Mouse (Mus musculus): Measurements from ENCODE around the gene 4930415O20Rik. TPM values are rescaled to one million over a fixed set of nuclear protein-coding genes. Genes with fewer than 3 reads are reported as not detected.

The 4930415O20Rik gene
- polyA plus RNA-seq, 1 experiment from 2014 or later, result 0.31 TPM

DNA sequence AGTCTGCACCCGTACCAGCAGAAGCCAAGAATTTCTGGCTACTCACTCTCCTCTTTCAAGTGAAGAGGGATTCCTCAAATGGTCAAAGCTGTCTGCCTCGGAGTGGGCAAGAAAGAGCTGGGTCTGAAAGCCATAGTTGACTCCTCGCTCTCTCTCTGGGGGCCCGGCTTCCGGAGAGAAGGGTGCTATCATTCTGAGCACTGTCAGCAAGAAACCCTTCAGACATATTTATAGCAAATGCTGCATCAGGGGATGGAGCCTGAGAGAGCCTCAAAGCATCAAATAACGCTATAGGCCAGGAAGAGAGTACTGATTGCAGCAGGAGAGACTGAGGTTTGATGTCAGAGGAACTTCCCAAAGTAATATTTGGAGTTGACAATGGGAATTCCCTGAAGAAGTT, 58.7 kb downstream of the 4930415O20Rik start:
- no peak overlapping the region for H3K4me2 ChIP-seq (replicated peaks; ENCODE audit: low read depth, low read length)
- DNase-seq (ENCODE audit: low spot score) (no peak), ATAC-seq (no peak)
- peaks cover 13% of the 10 kb centered on the region for H3K27me3 ChIP-seq (replicated peaks; ENCODE audit: insufficient read depth, low read length)
- H3K9ac ChIP-seq (replicated peaks; ENCODE audit: low read depth), result no peak overlapping the region
- H3K36me3 ChIP-seq (ENCODE audit: insufficient read depth, low read length), result no peaks in the 10 kb centered on the region
- H3K27ac ChIP-seq (ENCODE audit: low read length), result no peak overlapping the region
- no peaks in the 10 kb centered on the region for H3K9me3 ChIP-seq (ENCODE audit: low read length)
- 38% methylated on average over 6 of the region's 6 CpGs for WGBS
- no peak overlapping the region for H3K4me3 ChIP-seq (ENCODE audit: low read depth, low read length)
- peaks cover 12% of the 10 kb centered on the region; the same call in 1 of the 2 replicates for H3K4me1 ChIP-seq (ENCODE audit: insufficient read depth, low read depth, low read length)
- no peak for TF ChIP-seq CTCF (IDR thresholded peaks at IDR 0.05)
- TF ChIP-seq EP300 (IDR thresholded peaks at IDR 0.05), result no peak

DNA sequence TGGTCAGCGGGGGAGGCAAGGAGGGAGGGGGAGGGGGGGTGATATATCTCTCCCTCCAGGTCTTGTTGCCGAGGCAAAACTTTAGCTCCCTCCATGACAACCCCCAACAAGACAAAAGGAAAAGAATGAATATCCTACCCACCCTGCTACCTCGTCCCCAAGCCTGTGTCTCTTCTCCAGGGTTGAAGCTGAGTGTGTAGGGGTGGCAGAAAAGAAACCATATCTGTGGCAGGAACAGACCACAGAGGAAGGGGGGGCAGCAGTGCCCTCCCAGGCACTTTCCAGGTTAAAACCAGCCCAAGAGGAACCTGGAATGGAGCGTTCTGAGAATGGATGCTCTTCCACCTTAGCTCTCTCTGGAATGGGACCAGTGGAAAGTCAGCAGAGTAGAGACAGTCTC, 59.7 kb downstream of the 4930415O20Rik start, which contains the start of gene Cacnb3:
Gene Cacnb3, plus strand, starts transcription at position 301 of the 400 bp plus-strand sequence.
- Histone ChIP-seq H3K9me3 (ENCODE audit: low read length) (no peaks in the 10 kb centered on the region), H3K4me2 (replicated peaks; ENCODE audit: low read depth, low read length) (peak within 1 kb of the TSS; percentile 57), H3K36me3 (ENCODE audit: insufficient read depth, low read length) (no peaks in the 10 kb centered on the region), H3K4me3 (ENCODE audit: low read depth, low read length) (no peak within 1 kb of the TSS), H3K9ac (replicated peaks; ENCODE audit: low read depth) (no peak within 1 kb of the TSS), H3K4me1 (ENCODE audit: insufficient read depth, low read depth, low read length) (peaks cover 17% of the 10 kb centered on the region; the same call in 1 of the 2 replicates), H3K27ac (ENCODE audit: low read length) (no peak within 1 kb of the TSS), H3K27me3 (replicated peaks; ENCODE audit: insufficient read depth, low read length) (peaks cover 13% of the 10 kb centered on the region)
- no peak for DNase-seq (ENCODE audit: low spot score)
- WGBS, result 51% methylated on average over 4 of the region's 4 CpGs
- no peak for ATAC-seq
- no peak for TF ChIP-seq CTCF (IDR thresholded peaks at IDR 0.05)
- no peak for TF ChIP-seq EP300 (IDR thresholded peaks at IDR 0.05)

DNA sequence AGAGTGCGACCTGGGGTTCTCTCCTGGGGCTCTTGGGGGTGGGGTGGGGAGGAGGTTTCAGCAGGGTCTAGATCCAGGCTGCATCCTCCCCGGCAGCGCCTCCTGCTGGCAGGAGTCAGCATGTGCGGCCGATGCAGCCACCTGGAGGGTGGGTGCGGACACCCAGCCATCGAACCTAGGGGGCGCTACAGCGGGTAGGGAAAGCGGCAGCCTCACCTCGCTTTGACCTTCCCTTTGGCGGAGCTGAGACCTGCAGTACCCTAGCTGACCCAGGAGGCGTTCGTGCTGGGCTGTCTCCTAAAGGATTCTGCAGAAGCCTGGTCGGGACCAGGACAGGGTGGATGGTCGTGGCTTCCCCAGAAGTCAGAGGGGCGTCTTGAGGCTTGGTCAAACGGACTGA, 60.7 kb downstream of the 4930415O20Rik start:
- no peaks in the 10 kb centered on the region for H3K36me3 ChIP-seq (ENCODE audit: insufficient read depth, low read length)
- H3K4me2 ChIP-seq (replicated peaks; ENCODE audit: low read depth, low read length), result peak overlapping the region; percentile 57
- H3K9me3 ChIP-seq (ENCODE audit: low read length), result no peaks in the 10 kb centered on the region
- H3K4me3 ChIP-seq (ENCODE audit: low read depth, low read length), result peak overlapping the region; percentile 28; the same call in 1 of the 2 replicates
- peak; percentile 94 for TF ChIP-seq CTCF (IDR thresholded peaks at IDR 0.05)
- TF ChIP-seq EP300 (IDR thresholded peaks at IDR 0.05), result no peak
- peak; percentile 35 for ATAC-seq
- DNase-seq (ENCODE audit: low spot score), result peak; percentile 77
- peaks cover 17% of the 10 kb centered on the region; the same call in 1 of the 2 replicates for H3K4me1 ChIP-seq (ENCODE audit: insufficient read depth, low read depth, low read length)
- H3K9ac ChIP-seq (replicated peaks; ENCODE audit: low read depth), result no peak overlapping the region
- WGBS, result 1% methylated on average over 17 of the region's 18 CpGs
- no peak overlapping the region for H3K27ac ChIP-seq (ENCODE audit: low read length)
- peaks cover 13% of the 10 kb centered on the region for H3K27me3 ChIP-seq (replicated peaks; ENCODE audit: insufficient read depth, low read length)

DNA sequence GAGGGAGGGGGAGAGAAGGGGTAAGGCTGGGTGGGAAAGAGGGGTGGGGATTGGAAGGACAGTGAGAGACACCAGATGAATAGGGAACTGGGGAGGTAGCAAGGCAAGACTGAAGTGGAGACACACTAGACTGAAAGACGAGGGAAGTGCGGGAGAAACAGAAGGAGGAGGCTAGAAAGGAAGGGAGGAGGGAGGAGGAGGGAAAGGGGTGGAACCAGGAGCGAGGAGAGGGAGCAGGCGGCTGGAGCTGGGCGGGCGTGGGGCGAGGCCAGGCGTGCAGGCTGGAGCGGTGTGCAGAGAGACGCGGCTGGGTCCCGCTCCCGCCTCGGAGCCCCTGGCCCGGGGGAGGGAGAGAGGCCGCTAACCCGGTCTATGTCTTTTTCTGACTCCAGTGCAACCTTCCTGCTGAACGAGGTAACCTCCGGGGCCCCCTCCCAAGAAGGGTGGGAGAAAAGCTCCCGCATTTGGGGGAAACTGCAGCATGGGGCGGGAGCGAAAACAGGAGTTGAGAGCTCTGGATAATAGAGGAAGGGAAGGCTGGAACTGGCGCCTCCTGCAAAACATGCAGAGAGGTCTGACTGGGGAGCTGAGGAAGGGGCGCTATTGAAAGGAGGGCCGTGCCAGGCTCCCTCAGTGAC, 61.4 kb downstream of the 4930415O20Rik start:
- Histone ChIP-seq H3K27me3 (replicated peaks; ENCODE audit: insufficient read depth, low read length) (peaks cover 13% of the 10 kb centered on the region), H3K4me1 (ENCODE audit: insufficient read depth, low read depth, low read length) (peaks cover 17% of the 10 kb centered on the region; the same call in 1 of the 2 replicates), H3K9me3 (ENCODE audit: low read length) (no peaks in the 10 kb centered on the region), H3K4me2 (replicated peaks; ENCODE audit: low read depth, low read length) (peak overlapping the region; percentile 57), H3K27ac (ENCODE audit: low read length) (no peak overlapping the region), H3K9ac (replicated peaks; ENCODE audit: low read depth) (no peak overlapping the region), H3K4me3 (ENCODE audit: low read depth, low read length) (peak overlapping the region; percentile 28), H3K36me3 (ENCODE audit: insufficient read depth, low read length) (no peaks in the 10 kb centered on the region)
- DNase-seq (ENCODE audit: low spot score), result peak; percentile 87
- TF ChIP-seq EP300 (IDR thresholded peaks at IDR 0.05) (no peak), CTCF (IDR thresholded peaks at IDR 0.05) (no peak)
- ATAC-seq, result peak; percentile 70
- under 1% methylated on average over 23 of the region's 25 CpGs for WGBS

DNA sequence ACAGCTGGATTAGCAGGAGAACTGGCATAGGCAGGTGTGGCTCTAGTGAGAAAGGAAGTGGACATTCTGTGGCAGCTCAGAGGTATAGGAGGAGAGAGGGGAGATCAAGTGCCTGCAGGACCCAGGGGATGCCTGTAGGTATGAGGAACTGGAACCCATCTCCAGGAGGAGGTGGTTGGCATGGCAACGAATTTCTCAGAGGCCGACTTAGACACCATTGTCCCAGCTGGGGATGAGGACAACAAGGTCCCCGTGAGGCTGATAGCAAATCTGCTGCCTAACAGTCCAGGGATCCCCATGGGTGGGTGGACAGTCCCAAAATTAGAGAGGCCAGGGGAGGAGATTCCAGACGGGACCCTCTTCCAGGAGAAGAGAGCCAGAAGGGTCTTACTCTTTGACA, 62.1 kb downstream of the 4930415O20Rik start:
- DNase-seq (ENCODE audit: low spot score), result no peak
- peaks cover 13% of the 10 kb centered on the region for H3K27me3 ChIP-seq (replicated peaks; ENCODE audit: insufficient read depth, low read length)
- H3K36me3 ChIP-seq (ENCODE audit: insufficient read depth, low read length), result no peaks in the 10 kb centered on the region
- no peak overlapping the region for H3K4me2 ChIP-seq (replicated peaks; ENCODE audit: low read depth, low read length)
- TF ChIP-seq EP300 (IDR thresholded peaks at IDR 0.05), result no peak
- TF ChIP-seq CTCF (IDR thresholded peaks at IDR 0.05), result no peak
- peaks cover 17% of the 10 kb centered on the region; the same call in 1 of the 2 replicates for H3K4me1 ChIP-seq (ENCODE audit: insufficient read depth, low read depth, low read length)
- H3K4me3 ChIP-seq (ENCODE audit: low read depth, low read length), result no peak overlapping the region
- ATAC-seq, result no peak
- 3% methylated on average over 4 of the region's 4 CpGs for WGBS
- H3K27ac ChIP-seq (ENCODE audit: low read length), result no peak overlapping the region
- H3K9me3 ChIP-seq (ENCODE audit: low read length), result no peaks in the 10 kb centered on the region
- no peak overlapping the region for H3K9ac ChIP-seq (replicated peaks; ENCODE audit: low read depth)

DNA sequence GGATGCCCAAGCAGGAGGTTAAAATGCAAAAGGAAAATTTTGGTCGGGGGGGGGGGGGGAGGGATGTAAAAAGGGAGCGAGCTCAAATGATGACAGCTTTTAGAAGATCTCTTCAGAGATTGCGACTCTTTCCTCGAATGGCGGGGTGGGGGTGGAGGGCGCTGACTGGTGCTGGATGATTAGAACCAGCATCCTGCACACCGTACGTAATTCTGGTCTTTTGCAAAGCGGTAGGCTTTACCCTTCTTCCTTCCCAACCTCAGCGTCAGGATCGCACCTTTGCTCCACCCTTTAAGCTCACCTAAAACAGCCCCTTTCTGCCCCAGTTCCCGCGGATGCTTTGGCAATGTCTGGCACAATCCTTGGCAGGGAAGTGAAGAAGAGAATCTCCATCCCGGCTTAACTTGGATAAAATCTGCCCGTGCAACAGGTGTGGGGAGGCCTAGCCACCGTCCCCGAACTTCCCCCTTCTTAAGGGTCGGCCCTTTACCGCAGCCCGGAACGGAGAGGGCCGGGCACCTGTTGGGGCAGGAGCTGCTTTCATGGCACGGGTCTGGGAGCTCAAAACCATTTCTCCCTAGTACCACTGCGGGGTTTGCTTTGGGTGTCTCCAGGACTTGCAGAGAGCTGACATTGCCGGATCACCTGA, 63.1 kb downstream of the 4930415O20Rik start:
- Histone ChIP-seq H3K4me1 (ENCODE audit: insufficient read depth, low read depth, low read length) (peaks cover 11% of the 10 kb centered on the region; the same call in 1 of the 2 replicates), H3K27ac (ENCODE audit: low read length) (no peak overlapping the region), H3K36me3 (ENCODE audit: insufficient read depth, low read length) (no peaks in the 10 kb centered on the region), H3K9me3 (ENCODE audit: low read length) (no peaks in the 10 kb centered on the region), H3K27me3 (replicated peaks; ENCODE audit: insufficient read depth, low read length) (peaks cover 13% of the 10 kb centered on the region), H3K9ac (replicated peaks; ENCODE audit: low read depth) (no peak overlapping the region), H3K4me2 (replicated peaks; ENCODE audit: low read depth, low read length) (peak overlapping the region; percentile 99), H3K4me3 (ENCODE audit: low read depth, low read length) (peak overlapping the region; percentile 79)
- TF ChIP-seq CTCF (IDR thresholded peaks at IDR 0.05), result no peak
- no peak for TF ChIP-seq EP300 (IDR thresholded peaks at IDR 0.05)
- DNase-seq (ENCODE audit: low spot score), result no peak
- under 1% methylated on average over 25 of the region's 25 CpGs for WGBS
- no peak for ATAC-seq
